Mouse (Mus musculus) myocyte (in vitro differentiated cells): ENCODE measurements at regions not wholly inside any gene's neighbourhood (a gene's known extent, or its start where the extent isn't known, plus 50 kb on each side); places are given as distances from the start of the nearest gene placed in this dataset.

Source experiments
- H3K27me3 ChIP-seq: one replicate; pipeline ENCODE4 v1.6.1; 2011; ENCODE audit not compliant: control insufficient read depth, insufficient read depth, insufficient read length
- H3K36me3 ChIP-seq: one replicate; pipeline ENCODE4 v1.6.1; 2011; ENCODE audit not compliant: control insufficient read depth, insufficient read depth
- H3K4me2 ChIP-seq: one replicate; pipeline ENCODE4 v1.6.1; 2011; ENCODE audit warnings: low read depth, control low read depth
- H3K4me3 ChIP-seq: one replicate; pipeline ENCODE4 v1.5.1; 2011; ENCODE audit warnings: mild to moderate bottlenecking, control low read depth, moderate library complexity
- H3K79me2 ChIP-seq: one replicate; pipeline ENCODE4 v1.6.1; 2011; ENCODE audit not compliant: control insufficient read depth, insufficient read depth
- H3ac ChIP-seq: one replicate; pipeline ENCODE4 v1.6.1; 2011; ENCODE audit not compliant: control insufficient read depth, insufficient read length
- CEBPB ChIP-seq: IDR thresholded peaks from 2 replicates; pipeline ENCODE4 v1.6.1; 2011; ENCODE audit warnings: mild to moderate bottlenecking, moderate library complexity; ENCODE audit not compliant: poor library complexity, insufficient read depth, severe bottlenecking
- E2F4 ChIP-seq: IDR thresholded peaks from one replicate; pipeline ENCODE4 v1.6.1; 2011; ENCODE audit warnings: mild to moderate bottlenecking, control low read depth, moderate library complexity; ENCODE audit not compliant: insufficient read depth
- MAX ChIP-seq: IDR thresholded peaks from one replicate; pipeline ENCODE4 v1.6.1; 2011; ENCODE audit warnings: low read depth, mild to moderate bottlenecking, control low read depth
- MYOD1 ChIP-seq, 3 experiments: IDR thresholded peaks; one replicate each; pipeline ENCODE4 v1.6.1; 2011; ENCODE audit warnings: control low read depth in 2 of 3, low read depth in 2 of 3, mild to moderate bottlenecking in 2 of 3, moderate library complexity in 1 of 3; ENCODE audit not compliant: insufficient read length in 2 of 3, control insufficient read depth in 1 of 3
- MYOG ChIP-seq, 3 experiments: IDR thresholded peaks; one replicate each; pipeline ENCODE4 v1.6.1; 2011; ENCODE audit warnings: control low read depth in 2 of 3, low read depth in 2 of 3, mild to moderate bottlenecking in 2 of 3; ENCODE audit not compliant: insufficient read length in 2 of 3, control insufficient read depth in 1 of 3, insufficient read depth in 1 of 3
- POLR2A ChIP-seq: IDR thresholded peaks from one replicate; pipeline ENCODE4 v1.6.1; 2011; ENCODE audit warnings: low read depth, mild to moderate bottlenecking, control low read depth, moderate library complexity; ENCODE audit not compliant: insufficient read length
- POLR2AphosphoS2 ChIP-seq: IDR thresholded peaks from one replicate; pipeline ENCODE4 v1.6.1; 2011; ENCODE audit warnings: low read depth, control low read depth; ENCODE audit not compliant: insufficient read length
- REST ChIP-seq: IDR thresholded peaks from one replicate; pipeline ENCODE4 v1.6.1; 2011; ENCODE audit warnings: mild to moderate bottlenecking, control low read depth, moderate library complexity; ENCODE audit not compliant: insufficient read depth, insufficient read length
- SRF ChIP-seq: IDR thresholded peaks from one replicate; pipeline ENCODE4 v1.6.1; 2011; ENCODE audit warnings: low read depth; ENCODE audit not compliant: control insufficient read depth, insufficient read length
- TCF12 ChIP-seq: IDR thresholded peaks from one replicate; pipeline ENCODE4 v1.6.1; 2011; ENCODE audit warnings: mild to moderate bottlenecking, control low read depth; ENCODE audit not compliant: poor library complexity, insufficient read depth, severe bottlenecking
- TCF3 ChIP-seq: IDR thresholded peaks from one replicate; pipeline ENCODE4 v1.6.1; 2011; ENCODE audit warnings: low read depth, control low read depth; ENCODE audit not compliant: insufficient read length
- USF1 ChIP-seq: IDR thresholded peaks from one replicate; pipeline ENCODE4 v1.6.1; 2011; ENCODE audit warnings: low read depth, mild to moderate bottlenecking, control low read depth, moderate library complexity

DNA sequence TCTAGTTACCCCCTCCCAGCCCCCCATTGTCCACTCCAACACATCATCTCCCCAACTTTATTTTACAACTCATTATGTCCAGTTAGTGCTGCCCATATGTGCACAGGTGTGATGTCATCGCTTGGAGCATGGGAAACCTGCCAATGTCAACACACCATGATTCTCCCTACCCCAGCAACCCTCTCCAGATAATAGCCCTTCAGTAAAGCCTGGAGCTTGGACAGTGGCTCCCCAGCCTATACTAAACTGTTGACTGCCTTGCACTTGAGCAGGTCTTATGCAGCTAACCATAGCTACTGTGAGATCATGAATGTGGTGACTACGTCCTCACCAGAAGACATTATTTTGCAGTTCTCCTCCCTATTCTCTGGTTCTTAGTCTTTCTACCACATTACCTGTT is 570.5 kb upstream of the Adamts9 start:
- Histone ChIP-seq H3K4me3 (no peak overlapping the region), H3K79me2 (no peaks in the 10 kb centered on the region), H3ac (no peak overlapping the region), H3K4me2 (no peak overlapping the region), H3K27me3 (no peaks in the 10 kb centered on the region), H3K36me3 (no peaks in the 10 kb centered on the region)
- TF ChIP-seq CEBPB (no peak), REST (no peak), MYOG (IDR thresholded peaks at IDR 0.05; ENCODE audit: control insufficient read depth in 1 of 3, insufficient read depth in 1 of 3, insufficient read length in 2 of 3, low read depth in 2 of 3) (no peak), POLR2A (no peak), TCF12 (no peak), SRF (no peak), USF1 (no peak)

DNA sequence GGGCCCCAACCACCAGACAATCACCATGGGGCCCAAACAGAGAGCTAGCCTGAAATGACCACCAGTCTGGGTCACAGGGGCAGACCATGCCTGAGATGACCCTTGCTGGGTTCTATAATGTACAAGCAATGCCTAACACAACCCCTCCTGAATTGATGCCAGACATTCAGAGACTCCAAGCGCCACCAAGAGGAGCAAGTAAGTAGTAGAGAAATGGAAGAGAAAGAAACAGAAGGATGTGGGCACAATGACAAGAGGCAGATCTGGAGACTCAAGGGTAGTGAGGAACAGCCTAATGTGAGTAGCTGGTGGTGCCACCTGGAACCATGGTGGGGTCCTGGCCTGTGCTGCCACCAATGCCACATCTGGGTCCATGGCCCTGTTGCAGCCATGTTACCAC is 566.6 kb upstream of the Adamts9 start:
- TF ChIP-seq CEBPB, result no peak
- TF ChIP-seq MYOD1 (IDR thresholded peaks at IDR 0.05; ENCODE audit: control insufficient read depth in 1 of 3, insufficient read length in 2 of 3, low read depth in 2 of 3), result no peak
- no peak for TF ChIP-seq SRF
- TF ChIP-seq TCF12, result no peak
- TF ChIP-seq REST, result no peak
- TF ChIP-seq MYOG (IDR thresholded peaks at IDR 0.05; ENCODE audit: control insufficient read depth in 1 of 3, insufficient read depth in 1 of 3, insufficient read length in 2 of 3, low read depth in 2 of 3), result no peak
- no peak for TF ChIP-seq TCF3
- TF ChIP-seq E2F4, result no peak
- no peak for TF ChIP-seq POLR2AphosphoS2
- TF ChIP-seq USF1, result no peak
- no peak for TF ChIP-seq POLR2A
- no peak for TF ChIP-seq MAX

GRCm38 (mm10) chr6:93497824-93498223 is 554.5 kb upstream of the Adamts9 start:
- Histone ChIP-seq H3K4me3 (no peak overlapping the region), H3ac (no peak overlapping the region), H3K27me3 (no peaks in the 10 kb centered on the region), H3K4me2 (no peak overlapping the region), H3K79me2 (no peaks in the 10 kb centered on the region), H3K36me3 (no peaks in the 10 kb centered on the region)
- no peak for TF ChIP-seq TCF3
- no peak for TF ChIP-seq CEBPB
- TF ChIP-seq POLR2A, result no peak
- no peak for TF ChIP-seq MAX
- no peak for TF ChIP-seq TCF12
- no peak for TF ChIP-seq USF1
- no peak for TF ChIP-seq MYOG (IDR thresholded peaks at IDR 0.05; ENCODE audit: control insufficient read depth in 1 of 3, insufficient read depth in 1 of 3, insufficient read length in 2 of 3, low read depth in 2 of 3)
- no peak for TF ChIP-seq E2F4
- no peak for TF ChIP-seq SRF
- TF ChIP-seq MYOD1 (IDR thresholded peaks at IDR 0.05; ENCODE audit: control insufficient read depth in 1 of 3, insufficient read length in 2 of 3, low read depth in 2 of 3), result no peak
- no peak for TF ChIP-seq REST
- TF ChIP-seq POLR2AphosphoS2, result no peak

More for the DNA sequence above, 566.6 kb upstream of the Adamts9 start:
- H3K36me3 ChIP-seq, result no peaks in the 10 kb centered on the region
- H3K4me3 ChIP-seq, result no peak overlapping the region
- H3K27me3 ChIP-seq, result no peaks in the 10 kb centered on the region
- no peaks in the 10 kb centered on the region for H3K79me2 ChIP-seq
- H3K4me2 ChIP-seq, result no peak overlapping the region
- H3ac ChIP-seq, result no peak overlapping the region

DNA sequence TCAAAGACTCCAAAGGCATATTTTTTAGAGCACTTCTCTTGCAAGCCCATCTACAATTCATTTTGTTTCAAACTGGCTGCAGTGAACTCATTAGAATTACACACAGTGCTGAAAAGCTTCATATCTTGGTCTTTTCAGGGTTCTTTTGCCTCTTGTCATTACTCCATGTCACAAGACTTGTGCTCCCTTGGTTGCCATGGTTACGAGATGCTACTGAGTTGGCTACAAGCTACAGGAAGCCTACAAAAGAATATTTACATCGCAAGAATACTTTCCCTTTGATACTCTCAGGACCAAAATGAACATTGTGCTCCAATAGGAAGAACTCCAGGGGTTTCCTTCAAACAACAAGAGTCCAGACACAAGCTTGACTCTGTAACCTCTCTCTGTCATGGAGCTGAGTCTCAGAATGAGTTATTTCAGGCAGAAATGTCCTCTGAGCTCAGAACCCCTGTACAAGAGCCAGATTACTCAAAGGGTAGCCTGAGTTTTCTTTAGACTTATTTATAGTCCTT is 545.2 kb upstream of the Adamts9 start:
- TF ChIP-seq TCF3 (no peak), POLR2A (no peak), MYOG (IDR thresholded peaks at IDR 0.05; ENCODE audit: control insufficient read depth in 1 of 3, insufficient read depth in 1 of 3, insufficient read length in 2 of 3, low read depth in 2 of 3) (no peak)
- Histone ChIP-seq H3K4me3 (no peak overlapping the region), H3K27me3 (no peaks in the 10 kb centered on the region), H3K36me3 (no peaks in the 10 kb centered on the region), H3ac (no peak overlapping the region), H3K4me2 (no peak overlapping the region), H3K79me2 (no peaks in the 10 kb centered on the region)

- H3K36me3 ChIP-seq, result no peaks in the 10 kb centered on the region
- no peaks in the 10 kb centered on the region for H3K27me3 ChIP-seq
- no peak for TF ChIP-seq CEBPB
- TF ChIP-seq TCF12, result no peak
- no peak for TF ChIP-seq USF1
- no peak for TF ChIP-seq MYOG (IDR thresholded peaks at IDR 0.05; ENCODE audit: control insufficient read depth in 1 of 3, insufficient read depth in 1 of 3, insufficient read length in 2 of 3, low read depth in 2 of 3)
- TF ChIP-seq POLR2AphosphoS2, result no peak
- no peak for TF ChIP-seq MYOD1 (IDR thresholded peaks at IDR 0.05; ENCODE audit: control insufficient read depth in 1 of 3, insufficient read length in 2 of 3, low read depth in 2 of 3)
- no peak for TF ChIP-seq E2F4
- TF ChIP-seq REST, result no peak
- no peak for TF ChIP-seq POLR2A
- TF ChIP-seq TCF3, result no peak
- TF ChIP-seq MAX, result no peak
- TF ChIP-seq SRF, result no peak
- H3ac ChIP-seq, result no peak overlapping the region
- no peak overlapping the region for H3K4me3 ChIP-seq
- no peak overlapping the region for H3K4me2 ChIP-seq
- H3K79me2 ChIP-seq, result no peaks in the 10 kb centered on the region
These were observed 535.2 kb upstream of the Adamts9 start for GRCm38 (mm10) chr6:93478521-93478920.
